Mouse (Mus musculus): ENCODE results near the gene Nat9. TPM values are rescaled to one million over a fixed set of nuclear protein-coding genes. Genes with fewer than 3 reads are reported as not detected.

Gene Nat9
- polyA plus RNA-seq, 1 experiment from 2014 or later = 23.6 TPM

GRCm38 (mm10) chr11:115141970-115142369 is 45.7 kb downstream of the Nat9 start:
- H3K9ac ChIP-seq = no peak overlapping the region
- H3K36me3 ChIP-seq = no peaks in the 10 kb centered on the region
- ATAC-seq (ENCODE audit: insufficient number of reproducible peaks, low FRiP score, low TSS enrichment, low read depth) = no peak
- H3K9me3 ChIP-seq = no peaks in the 10 kb centered on the region
- no peak overlapping the region for H3K4me3 ChIP-seq
- WGBS = 72% methylated on average over 2 of the region's 2 CpGs
- H3K4me2 ChIP-seq = no peak overlapping the region
- no peaks in the 10 kb centered on the region for H3K4me1 ChIP-seq
- H3K27me3 ChIP-seq = no peaks in the 10 kb centered on the region
- H3K27ac ChIP-seq = no peak overlapping the region

- WGBS = 76% methylated on average over 5 of the region's 5 CpGs
- H3K4me2 ChIP-seq = no peak overlapping the region
- no peak overlapping the region for H3K4me3 ChIP-seq
- H3K9ac ChIP-seq = no peak overlapping the region
- no peaks in the 10 kb centered on the region for H3K36me3 ChIP-seq
- H3K4me1 ChIP-seq = no peaks in the 10 kb centered on the region
- ATAC-seq (ENCODE audit: insufficient number of reproducible peaks, low FRiP score, low TSS enrichment, low read depth) = no peak
- H3K27ac ChIP-seq = no peak overlapping the region
- no peaks in the 10 kb centered on the region for H3K9me3 ChIP-seq
- H3K27me3 ChIP-seq = no peaks in the 10 kb centered on the region
These were observed 48.9 kb downstream of the Nat9 start for GRCm38 (mm10) chr11:115138597-115139262.

- ATAC-seq (ENCODE audit: insufficient number of reproducible peaks, low FRiP score, low TSS enrichment, low read depth) = no peak
- 76% methylated on average over 8 of the region's 8 CpGs for WGBS
- H3K36me3 ChIP-seq = no peaks in the 10 kb centered on the region
- no peak within 1 kb of the TSS for H3K4me3 ChIP-seq
- no peak within 1 kb of the TSS for H3K4me2 ChIP-seq
- H3K27me3 ChIP-seq = no peaks in the 10 kb centered on the region
- H3K9me3 ChIP-seq = no peaks in the 10 kb centered on the region
- no peaks in the 10 kb centered on the region for H3K4me1 ChIP-seq
- H3K27ac ChIP-seq = no peak within 1 kb of the TSS
- no peak within 1 kb of the TSS for H3K9ac ChIP-seq
These were observed 53.9 kb downstream of the Nat9 start, which contains the start of gene Cd300lf for GRCm38 (mm10) chr11:115133800-115134199. Gene Cd300lf, minus strand, starts transcription at chr11:115133992.

Other genes with a start within 250 kb of the Nat9 start
- gene Cd300c, start 218.7 kb downstream of the Nat9 start, polyA plus RNA-seq (2015; fragmentation: Nextera tagmentation; extraction: Ambion mirVana) = not detected in 2 replicates
- gene Cd300ld, start 197.9 kb downstream of the Nat9 start, polyA plus RNA-seq (2015; fragmentation: Nextera tagmentation; extraction: Ambion mirVana) = 0.15 and 0.38 TPM in 2 replicates
- 2.8 and 3.0 TPM in 2 replicates for gene Cd300c2, start 186.0 kb downstream of the Nat9 start, polyA plus RNA-seq (2015; fragmentation: Nextera tagmentation; extraction: Ambion mirVana)
- not detected in 2 replicates for gene Cd300ld2, start 171.7 kb downstream of the Nat9 start, polyA plus RNA-seq (2015; fragmentation: Nextera tagmentation; extraction: Ambion mirVana)
- not detected in 2 replicates for gene Cd300ld4, start 160.8 kb downstream of the Nat9 start, polyA plus RNA-seq (2015; fragmentation: Nextera tagmentation; extraction: Ambion mirVana)
- gene Cd300ld5, start 150.1 kb downstream of the Nat9 start, polyA plus RNA-seq (2015; fragmentation: Nextera tagmentation; extraction: Ambion mirVana) = not detected in 2 replicates
- not detected in 2 replicates for gene Cd300ld3, start 139.4 kb downstream of the Nat9 start, polyA plus RNA-seq (2015; fragmentation: Nextera tagmentation; extraction: Ambion mirVana)
- gene Cd300e, start 125.7 kb downstream of the Nat9 start, polyA plus RNA-seq (2015; fragmentation: Nextera tagmentation; extraction: Ambion mirVana) = 0.09 TPM in 1 of 2 replicates, not detected in the other
- 2.1 and 2.5 TPM in 2 replicates for gene Rab37, start 96.4 kb downstream of the Nat9 start, polyA plus RNA-seq (2015; fragmentation: Nextera tagmentation; extraction: Ambion mirVana)
- gene Cd300lf, start 53.9 kb downstream of the Nat9 start, polyA plus RNA-seq (2015; fragmentation: Nextera tagmentation; extraction: Ambion mirVana) = 0.46 and 0.65 TPM in 2 replicates
- gene Slc9a3r1, start 24.5 kb downstream of the Nat9 start, polyA plus RNA-seq (2015; fragmentation: Nextera tagmentation; extraction: Ambion mirVana) = 41.8 and 43.9 TPM in 2 replicates
- gene Tmem104, start 372 bp downstream of the Nat9 start, polyA plus RNA-seq (2015; fragmentation: Nextera tagmentation; extraction: Ambion mirVana) = 15.8 and 15.9 TPM in 2 replicates
- gene Grin2c, start 79.4 kb upstream of the Nat9 start, polyA plus RNA-seq (2015; fragmentation: Nextera tagmentation; extraction: Ambion mirVana) = 0.05 TPM in 1 of 2 replicates, not detected in the other
- 15.2 and 16.6 TPM in 2 replicates for gene Fdxr, start 89.2 kb upstream of the Nat9 start, polyA plus RNA-seq (2015; fragmentation: Nextera tagmentation; extraction: Ambion mirVana)
- 0.16 and 0.24 TPM in 2 replicates for gene Fads6, start 109.8 kb upstream of the Nat9 start, polyA plus RNA-seq (2015; fragmentation: Nextera tagmentation; extraction: Ambion mirVana)
- gene Otop2, start 119.3 kb upstream of the Nat9 start, polyA plus RNA-seq (2015; fragmentation: Nextera tagmentation; extraction: Ambion mirVana) = 0.31 TPM in 1 of 2 replicates, not detected in the other
- gene Ush1g, start 134.2 kb upstream of the Nat9 start, polyA plus RNA-seq (2015; fragmentation: Nextera tagmentation; extraction: Ambion mirVana) = 0.04 TPM in 1 of 2 replicates, not detected in the other
- 0.10 and 0.11 TPM in 2 replicates for gene Otop3, start 146.9 kb upstream of the Nat9 start, polyA plus RNA-seq (2015; fragmentation: Nextera tagmentation; extraction: Ambion mirVana)
- 3.8 and 3.9 TPM in 2 replicates for gene Hid1, start 179.9 kb upstream of the Nat9 start, polyA plus RNA-seq (2015; fragmentation: Nextera tagmentation; extraction: Ambion mirVana)
- 9.2 and 10.8 TPM in 2 replicates for gene Cdr2l, start 194.1 kb upstream of the Nat9 start, polyA plus RNA-seq (2015; fragmentation: Nextera tagmentation; extraction: Ambion mirVana)
- gene Mrpl58, start 215.9 kb upstream of the Nat9 start, polyA plus RNA-seq (2015; fragmentation: Nextera tagmentation; extraction: Ambion mirVana) = 141 and 142 TPM in 2 replicates
- 766 and 816 TPM in 2 replicates for gene Atp5h, start 232.1 kb upstream of the Nat9 start, polyA plus RNA-seq (2015; fragmentation: Nextera tagmentation; extraction: Ambion mirVana)
- 9.9 and 15.1 TPM in 2 replicates for gene Kctd2, start 232.3 kb upstream of the Nat9 start, polyA plus RNA-seq (2015; fragmentation: Nextera tagmentation; extraction: Ambion mirVana)